Mouse (Mus musculus) limb, embryonic 10.5 days (tissue): ENCODE data around the gene Myo6. TPM values are rescaled to one million over a fixed set of nuclear protein-coding genes. Genes with fewer than 3 reads are reported as not detected.

ENCODE experiments used
- DNase-seq: peaks from one replicate; pipeline ENCODE4 v3.0.0-alpha.2; 2017; ENCODE audit warnings: low spot score
- H3K27ac ChIP-seq: fragments of 300-500 bp; sonication (generic); 2 replicates; pipeline ENCODE4 v1.5.1; 2016; ENCODE audit warnings: mild to moderate bottlenecking
- H3K27me3 ChIP-seq: fragments of 300-500 bp; sonication (generic); 2 replicates; pipeline ENCODE4 v1.6.1; 2016; ENCODE audit warnings: low read depth, mild to moderate bottlenecking; ENCODE audit not compliant: poor library complexity, severe bottlenecking
- H3K36me3 ChIP-seq: fragments of 300-500 bp; sonication (generic); 2 replicates; pipeline ENCODE4 v1.6.1; 2016; ENCODE audit warnings: mild to moderate bottlenecking, moderate library complexity
- H3K4me1 ChIP-seq: fragments of 300-500 bp; sonication (generic); 2 replicates; pipeline ENCODE4 v1.6.1; 2016
- H3K4me3 ChIP-seq: fragments of 300-500 bp; sonication (generic); 2 replicates; pipeline ENCODE4 v1.5.1; 2016; ENCODE audit warnings: mild to moderate bottlenecking, moderate library complexity
- H3K9me3 ChIP-seq: fragments of 300-500 bp; sonication (generic); replicated peaks from 2 replicates; pipeline ENCODE4 v1.6.1; 2016; ENCODE audit warnings: mild to moderate bottlenecking
- WGBS: fragments of 180-500 bp; shearing (Covaris S2); methylation state at CpG from one replicate; pipeline ENCODE4 v1.1.7; 2016; 5-methylcytosine and 5-hydroxymethylcytosine counted together
- polyA plus RNA-seq: library from polyadenylated mRNA; unstranded; fragments of >200 nt; fragmentation: Nextera tagmentation; extraction: Ambion mirVana; gene quantifications from 2 replicates; pipeline ENCODE4 v1.2.1, GENCODE M21; 2016

Gene Myo6
- polyA plus RNA-seq, 1 experiment from 2014 or later = 5.9 TPM

- Histone ChIP-seq H3K4me3 (no peak overlapping the region), H3K9me3 (no peaks in the 10 kb centered on the region), H3K27me3 (no peaks in the 10 kb centered on the region), H3K27ac (no peak overlapping the region), H3K4me1 (no peaks in the 10 kb centered on the region), H3K36me3 (no peaks in the 10 kb centered on the region)
- DNase-seq = no peak
- 71% methylated on average over 5 of the region's 5 CpGs for WGBS
Observed at GRCm38 (mm10) chr9:80188324-80188893, 23.6 kb downstream of the Myo6 start.

GRCm38 (mm10) chr9:80191240-80191639 is 26.4 kb downstream of the Myo6 start:
- Histone ChIP-seq H3K36me3 (no peaks in the 10 kb centered on the region), H3K27ac (no peak overlapping the region), H3K27me3 (no peaks in the 10 kb centered on the region), H3K4me3 (no peak overlapping the region), H3K4me1 (0 out of 2 replicates have a peak, but pooled peaks cover 3% of the 10 kb centered on the region), H3K9me3 (no peaks in the 10 kb centered on the region)
- WGBS = 81% methylated on average over 6 of the region's 6 CpGs
- no peak for DNase-seq

GRCm38 (mm10) chr9:80192324-80192723 is 27.5 kb downstream of the Myo6 start:
- H3K9me3 ChIP-seq = no peaks in the 10 kb centered on the region
- H3K27me3 ChIP-seq = no peaks in the 10 kb centered on the region
- 87% methylated on average over 10 of the region's 10 CpGs for WGBS
- DNase-seq = no peak
- H3K4me3 ChIP-seq = no peak overlapping the region
- H3K4me1 ChIP-seq = peaks cover 8% of the 10 kb centered on the region; the same call in 1 of the 2 replicates
- H3K27ac ChIP-seq = no peak overlapping the region
- no peaks in the 10 kb centered on the region for H3K36me3 ChIP-seq

GRCm38 (mm10) chr9:80194446-80194845 is 29.6 kb downstream of the Myo6 start:
- Histone ChIP-seq H3K4me3 (no peak overlapping the region), H3K27ac (no peak overlapping the region), H3K36me3 (no peaks in the 10 kb centered on the region), H3K27me3 (no peaks in the 10 kb centered on the region), H3K4me1 (peaks cover 8% of the 10 kb centered on the region; the same call in 1 of the 2 replicates), H3K9me3 (no peaks in the 10 kb centered on the region)
- 80% methylated on average over 6 of the region's 6 CpGs for WGBS
- no peak for DNase-seq

GRCm38 (mm10) chr9:80196161-80196560 is 31.3 kb downstream of the Myo6 start:
- Histone ChIP-seq H3K27ac (no peak overlapping the region), H3K36me3 (no peaks in the 10 kb centered on the region), H3K4me1 (peaks cover 8% of the 10 kb centered on the region; the same call in 1 of the 2 replicates), H3K4me3 (no peak overlapping the region), H3K27me3 (no peaks in the 10 kb centered on the region), H3K9me3 (no peaks in the 10 kb centered on the region)
- 80% methylated on average over 3 of the region's 3 CpGs for WGBS
- no peak for DNase-seq

- no peaks in the 10 kb centered on the region for H3K27me3 ChIP-seq
- H3K9me3 ChIP-seq = no peaks in the 10 kb centered on the region
- no peak overlapping the region for H3K4me3 ChIP-seq
- 82% methylated on average over 6 of the region's 6 CpGs for WGBS
- H3K4me1 ChIP-seq = peaks cover 8% of the 10 kb centered on the region; the same call in 1 of the 2 replicates
- H3K27ac ChIP-seq = no peak overlapping the region
- no peaks in the 10 kb centered on the region for H3K36me3 ChIP-seq
- no peak for DNase-seq
Observed at GRCm38 (mm10) chr9:80197233-80197632, 32.4 kb downstream of the Myo6 start.

- peaks cover 12% of the 10 kb centered on the region; the same call in 1 of the 2 replicates for H3K4me1 ChIP-seq
- H3K27me3 ChIP-seq = no peaks in the 10 kb centered on the region
- no peak overlapping the region for H3K27ac ChIP-seq
- no peaks in the 10 kb centered on the region for H3K36me3 ChIP-seq
- no peaks in the 10 kb centered on the region for H3K9me3 ChIP-seq
- no peak overlapping the region for H3K4me3 ChIP-seq
- WGBS = 77% methylated on average over 6 of the region's 6 CpGs
- DNase-seq = no peak
Observed at GRCm38 (mm10) chr9:80200855-80201254, 36.0 kb downstream of the Myo6 start.

- Histone ChIP-seq H3K36me3 (no peaks in the 10 kb centered on the region), H3K27me3 (no peaks in the 10 kb centered on the region), H3K4me3 (no peak overlapping the region), H3K4me1 (peaks cover 4% of the 10 kb centered on the region; the same call in 1 of the 2 replicates), H3K27ac (no peak overlapping the region), H3K9me3 (no peaks in the 10 kb centered on the region)
- WGBS = 89% methylated on average over 14 of the region's 14 CpGs
- DNase-seq = no peak
Observed at GRCm38 (mm10) chr9:80202374-80203060, 37.7 kb downstream of the Myo6 start.

GRCm38 (mm10) chr9:80208681-80209080 is 43.9 kb downstream of the Myo6 start:
- Histone ChIP-seq H3K4me3 (no peak overlapping the region), H3K9me3 (no peaks in the 10 kb centered on the region), H3K27me3 (no peaks in the 10 kb centered on the region), H3K36me3 (no peaks in the 10 kb centered on the region), H3K27ac (no peak overlapping the region), H3K4me1 (peaks cover 11% of the 10 kb centered on the region; the same call in 1 of the 2 replicates)
- 93% methylated on average over 2 of the region's 2 CpGs for WGBS
- no peak for DNase-seq

GRCm38 (mm10) chr9:80209459-80209858 is 44.6 kb downstream of the Myo6 start:
- 85% methylated on average over 10 of the region's 10 CpGs for WGBS
- H3K27me3 ChIP-seq = no peaks in the 10 kb centered on the region
- peak; percentile 24 for DNase-seq
- no peak overlapping the region for H3K4me3 ChIP-seq
- H3K36me3 ChIP-seq = no peaks in the 10 kb centered on the region
- H3K27ac ChIP-seq = no peak overlapping the region
- H3K9me3 ChIP-seq = no peaks in the 10 kb centered on the region
- peaks cover 16% of the 10 kb centered on the region; the same call in 1 of the 2 replicates for H3K4me1 ChIP-seq

- peak; percentile 25 for DNase-seq
- H3K4me3 ChIP-seq = no peak overlapping the region
Observed at GRCm38 (mm10) chr9:80210096-80210495, 45.3 kb downstream of the Myo6 start.

GRCm38 (mm10) chr9:80213428-80213827 is 48.6 kb downstream of the Myo6 start:
- 75% methylated on average over 2 of the region's 2 CpGs for WGBS
- H3K27me3 ChIP-seq = no peaks in the 10 kb centered on the region
- H3K4me3 ChIP-seq = no peak overlapping the region
- H3K4me1 ChIP-seq = peaks cover 12% of the 10 kb centered on the region; the same call in 1 of the 2 replicates
- no peak overlapping the region for H3K27ac ChIP-seq
- H3K36me3 ChIP-seq = no peaks in the 10 kb centered on the region
- no peak for DNase-seq
- H3K9me3 ChIP-seq = no peaks in the 10 kb centered on the region

More at GRCm38 (mm10) chr9:80210096-80210495, 45.3 kb downstream of the Myo6 start:
- H3K36me3 ChIP-seq = no peaks in the 10 kb centered on the region
- H3K9me3 ChIP-seq = no peaks in the 10 kb centered on the region
- H3K27ac ChIP-seq = no peak overlapping the region
- 63% methylated on average over 12 of the region's 12 CpGs for WGBS
- H3K4me1 ChIP-seq = peaks cover 14% of the 10 kb centered on the region; the same call in 1 of the 2 replicates
- no peaks in the 10 kb centered on the region for H3K27me3 ChIP-seq

- Histone ChIP-seq H3K36me3 (no peaks in the 10 kb centered on the region), H3K4me3 (no peak overlapping the region), H3K4me1 (peaks cover 11% of the 10 kb centered on the region; the same call in 1 of the 2 replicates), H3K27ac (no peak overlapping the region), H3K27me3 (no peaks in the 10 kb centered on the region), H3K9me3 (no peaks in the 10 kb centered on the region)
- DNase-seq = no peak
- 93% methylated on average over 5 of the region's 5 CpGs for WGBS
Observed at GRCm38 (mm10) chr9:80215502-80215901, 50.7 kb downstream of the Myo6 start.
